Mouse (Mus musculus): Measurements from ENCODE around the gene Abhd2.

Abhd2 gene

GRCm38 (mm10) chr7:79331197-79331596, 58.2 kb downstream of the Abhd2 start:
- no peak for DNase-seq

GRCm38 (mm10) chr7:79333419-79333818, 60.4 kb downstream of the Abhd2 start:
- no peak for DNase-seq

GRCm38 (mm10) chr7:79336362-79336910, 63.4 kb downstream of the Abhd2 start:
- peak; percentile 61 for DNase-seq

GRCm38 (mm10) chr7:79345902-79346301, 72.9 kb downstream of the Abhd2 start:
- DNase-seq: no peak

- no peak for DNase-seq
These were observed 73.6 kb downstream of the Abhd2 start for GRCm38 (mm10) chr7:79346555-79347075.

GRCm38 (mm10) chr7:79347108-79347813, 74.3 kb downstream of the Abhd2 start:
- DNase-seq: peak; percentile 35

- DNase-seq: no peak
These were observed 75.8 kb downstream of the Abhd2 start for GRCm38 (mm10) chr7:79348816-79349215.

- DNase-seq: peak; percentile 88
These were observed 76.9 kb downstream of the Abhd2 start for GRCm38 (mm10) chr7:79349738-79350386.

- peak; percentile 94 for DNase-seq
These were observed 85.6 kb downstream of the Abhd2 start for GRCm38 (mm10) chr7:79358350-79359182.

GRCm38 (mm10) chr7:79359183-79359435, 86.1 kb downstream of the Abhd2 start:
- DNase-seq: no peak

GRCm38 (mm10) chr7:79360056-79360455, 87.1 kb downstream of the Abhd2 start:
- no peak for DNase-seq

- DNase-seq: peak; percentile 67
These were observed 89.2 kb downstream of the Abhd2 start for GRCm38 (mm10) chr7:79362208-79362607.

- DNase-seq: no peak
These were observed 89.8 kb downstream of the Abhd2 start for GRCm38 (mm10) chr7:79362830-79363229.

- DNase-seq: peak; percentile 74
These were observed 90.5 kb downstream of the Abhd2 start for GRCm38 (mm10) chr7:79363370-79364043.

GRCm38 (mm10) chr7:79368664-79369063, 95.7 kb downstream of the Abhd2 start:
- no peak for DNase-seq

GRCm38 (mm10) chr7:79369416-79369815, 96.4 kb downstream of the Abhd2 start:
- DNase-seq: no peak

- DNase-seq: no peak
These were observed 98.4 kb downstream of the Abhd2 start for GRCm38 (mm10) chr7:79371321-79371879.

GRCm38 (mm10) chr7:79374017-79374416, 101.0 kb downstream of the Abhd2 start:
- no peak for DNase-seq

- no peak for DNase-seq
These were observed 102.6 kb downstream of the Abhd2 start for GRCm38 (mm10) chr7:79375594-79375993.

- DNase-seq: no peak
These were observed 103.7 kb downstream of the Abhd2 start for GRCm38 (mm10) chr7:79376516-79377275.

- DNase-seq: no peak
These were observed 113.6 kb downstream of the Abhd2 start, which contains the start of gene Rlbp1 for GRCm38 (mm10) chr7:79386422-79387133. Rlbp1 (minus strand) TSS chr7:79387048.

Measured in layer of hippocampus, adult 9-11 months (tissue).